Mouse (Mus musculus): ENCODE measurements around the gene Cyp2e1.
"Not testable (repeated sequence)": the region's sequence is repeated elsewhere in the genome, so short reads cannot be mapped to it uniquely, and the experiment has no call there.

GRCm38 (mm10) chr7:140765391-140765790, 1.9 kb downstream of the Cyp2e1 start:
- not testable (repeated sequence) for TF ChIP-seq HCFC1 (IDR thresholded peaks at IDR 0.05; ENCODE audit: borderline replicate concordance, insufficient read depth, low read length); MAFK (IDR thresholded peaks at IDR 0.05; ENCODE audit: insufficient read depth, low read depth, low read length); ZC3H11A (IDR thresholded peaks at IDR 0.05; ENCODE audit: borderline replicate concordance, low read depth, low read length); CHD2 (IDR thresholded peaks at IDR 0.05; ENCODE audit: low read depth, low read length); ZNF384 (IDR thresholded peaks at IDR 0.05; ENCODE audit: low read depth, low read length)
